Mouse (Mus musculus) layer of hippocampus, postnatal 36 days (tissue): ENCODE measurements around the gene Gm17555. TPM values are rescaled to one million over a fixed set of nuclear protein-coding genes. Genes with fewer than 3 reads are reported as not detected.
"Not testable (repeated sequence)": the region's sequence is repeated elsewhere in the genome, so short reads cannot be mapped to it uniquely, and the experiment has no call there.

ENCODE experiments used
- DNase-seq, 2 experiments: peaks; one replicate each; pipeline ENCODE4 v3.0.0; 2022
- total RNA-seq, 2 experiments: library from RNA; stranded (reverse); gene quantifications; 2 replicates each; pipeline ENCODE4 v1.2.3; 2021

Gm17555 gene
- not detected for total RNA-seq

GRCm38 (mm10) chr2:126214800-126215199, at the start of gene Gm17555:
Gene Gm17555 (plus strand): TSS chr2:126215100.
- not testable (repeated sequence) for DNase-seq

DNA sequence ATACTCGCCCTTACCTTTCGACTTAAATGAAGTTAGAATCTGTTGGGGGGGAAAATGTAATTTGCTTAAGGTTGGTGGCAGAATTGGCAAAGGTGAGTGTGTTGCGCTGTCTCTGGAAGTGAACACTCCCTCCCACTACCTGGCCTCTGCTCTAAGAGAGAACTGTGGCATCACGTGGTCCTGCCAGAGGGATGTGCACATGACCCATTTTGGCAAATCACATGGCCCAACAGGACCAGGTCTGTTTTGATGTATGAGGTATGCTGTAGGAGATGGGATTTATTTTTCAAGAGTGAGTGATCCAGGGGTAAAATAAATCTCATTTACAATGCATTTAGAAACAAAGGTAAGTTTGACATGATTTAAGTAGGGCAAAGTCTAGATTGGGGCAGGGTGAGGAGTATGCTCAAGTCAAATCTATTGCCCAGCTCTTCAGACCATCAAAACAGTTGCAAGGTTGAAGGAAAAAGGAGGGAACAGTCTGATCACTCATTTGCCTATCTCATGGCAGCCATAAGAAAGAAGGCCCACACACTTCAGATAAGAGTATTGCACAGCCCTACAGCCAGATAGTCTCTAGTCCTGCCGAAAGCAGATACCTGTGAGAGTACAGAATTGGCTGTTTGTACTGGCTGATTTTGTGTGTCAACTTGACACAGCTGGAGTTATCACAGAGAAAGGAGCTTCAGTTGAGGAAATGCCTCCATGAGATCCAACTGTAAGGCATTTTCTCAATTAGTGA, 49.5 kb upstream of the Gm17555 start:
- DNase-seq = no peak

GRCm38 (mm10) chr2:126166335-126166734, 48.6 kb upstream of the Gm17555 start:
- no peak for DNase-seq

DNA sequence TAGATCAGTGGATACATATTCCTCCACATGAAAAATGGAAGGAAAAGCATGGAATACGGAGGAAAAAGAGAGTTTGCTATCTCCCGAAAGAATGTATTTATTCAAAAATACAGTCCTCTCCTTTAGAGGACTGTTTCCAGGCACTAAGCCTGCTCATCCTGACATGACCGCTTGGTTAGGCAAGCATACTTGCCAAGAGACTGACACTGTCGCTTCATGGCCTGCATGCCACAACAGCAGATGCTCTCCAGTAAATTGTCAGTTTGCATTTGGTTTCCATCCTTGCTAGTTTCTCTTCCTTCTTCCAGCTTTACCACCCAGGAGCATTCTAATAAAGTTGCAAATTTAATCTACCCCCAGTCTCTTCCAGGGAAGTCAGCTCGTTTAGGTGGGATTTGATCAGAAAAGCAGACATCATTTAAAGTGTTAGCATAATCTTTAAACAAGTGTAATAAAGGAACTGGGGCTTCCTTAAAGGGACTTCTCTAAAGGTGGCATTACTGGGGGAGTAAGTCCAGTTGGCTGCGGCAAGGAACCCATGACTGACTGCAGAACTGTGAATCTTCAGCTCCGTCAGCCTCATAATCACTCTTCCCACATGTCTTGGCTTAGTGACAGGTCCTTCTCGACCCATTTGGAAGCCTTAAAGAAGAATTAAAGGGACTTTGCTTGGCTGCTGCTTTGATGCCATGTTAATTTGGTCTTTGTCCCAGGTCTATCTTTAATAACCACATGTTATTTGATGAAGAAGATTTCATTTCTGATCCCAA, 47.9 kb upstream of the Gm17555 start:
- DNase-seq = no peak

DNA sequence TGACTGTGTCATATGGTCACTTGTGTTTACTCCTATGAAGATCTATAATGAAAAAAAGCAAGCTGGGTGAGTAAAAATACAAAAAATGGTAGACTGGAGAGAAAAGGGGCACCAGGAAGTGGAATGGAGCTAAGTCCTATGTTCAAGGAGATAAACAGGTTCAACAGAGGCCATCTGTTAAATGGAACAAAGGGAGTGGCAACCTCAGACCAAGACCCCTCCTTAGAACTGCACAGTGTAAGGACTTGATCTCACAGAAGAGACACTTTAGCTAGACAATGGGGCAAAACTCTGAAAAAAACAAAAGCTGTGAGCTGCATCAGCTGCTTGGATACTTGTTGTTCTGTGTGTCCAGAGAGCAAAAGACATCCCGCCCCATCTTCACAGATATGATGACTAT, 43.5 kb upstream of the Gm17555 start:
- no peak for DNase-seq

DNA sequence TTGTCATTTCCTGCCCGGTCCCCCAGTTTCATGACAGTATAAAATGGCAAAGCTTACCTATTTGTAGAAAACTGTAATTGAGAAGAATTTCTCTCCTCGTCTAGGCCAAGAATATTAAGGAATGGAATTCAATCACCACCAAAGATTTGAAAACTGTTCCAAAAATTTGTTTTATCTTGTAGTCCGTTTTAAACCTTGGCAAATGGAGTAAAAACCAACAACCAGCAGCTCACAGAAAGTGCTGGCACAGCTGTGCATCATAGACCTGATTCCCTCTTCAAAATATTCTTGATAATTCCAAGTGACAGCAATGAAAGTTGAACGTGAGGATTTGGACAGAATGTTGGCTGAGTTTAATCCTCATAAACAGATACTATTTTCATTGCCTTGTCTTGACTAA, 23.6 kb upstream of the Gm17555 start:
- no peak for DNase-seq

- DNase-seq = no peak
Measured at GRCm38 (mm10) chr2:126192129-126192528, 22.8 kb upstream of the Gm17555 start.

DNA sequence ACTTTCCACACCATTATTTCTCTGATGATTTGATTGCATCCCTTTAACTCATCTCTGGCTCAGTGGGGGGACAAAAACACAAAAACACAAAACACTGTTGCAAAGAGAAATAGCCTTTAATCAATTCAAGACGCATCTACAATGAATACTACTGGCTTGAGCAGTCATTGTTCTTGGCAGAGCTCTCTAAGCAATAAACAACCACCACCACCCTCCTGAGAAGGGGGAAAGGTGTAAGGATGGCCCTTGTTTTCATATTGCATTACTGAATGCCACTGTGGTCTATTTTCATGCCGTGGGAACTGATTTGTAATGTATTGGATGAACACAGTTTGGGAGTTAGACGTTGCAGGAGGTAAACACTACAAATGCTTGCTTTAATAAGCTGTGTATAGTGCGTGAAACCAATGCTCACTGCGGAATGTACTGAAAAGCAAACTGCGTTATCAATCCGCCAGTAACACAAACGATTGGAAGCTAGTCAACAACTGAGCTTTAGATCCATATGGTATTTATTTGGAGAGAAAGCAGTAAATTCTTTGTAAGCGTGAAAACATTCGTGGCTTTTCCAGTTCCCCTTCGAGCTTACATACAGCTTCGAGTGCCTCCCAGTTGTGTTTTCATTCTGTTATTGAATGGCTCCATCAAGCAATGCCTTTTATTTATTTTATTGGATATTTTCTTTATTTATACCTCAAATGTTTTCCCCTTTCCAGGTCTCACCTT, 19.1 kb upstream of the Gm17555 start:
- DNase-seq = no peak

DNA sequence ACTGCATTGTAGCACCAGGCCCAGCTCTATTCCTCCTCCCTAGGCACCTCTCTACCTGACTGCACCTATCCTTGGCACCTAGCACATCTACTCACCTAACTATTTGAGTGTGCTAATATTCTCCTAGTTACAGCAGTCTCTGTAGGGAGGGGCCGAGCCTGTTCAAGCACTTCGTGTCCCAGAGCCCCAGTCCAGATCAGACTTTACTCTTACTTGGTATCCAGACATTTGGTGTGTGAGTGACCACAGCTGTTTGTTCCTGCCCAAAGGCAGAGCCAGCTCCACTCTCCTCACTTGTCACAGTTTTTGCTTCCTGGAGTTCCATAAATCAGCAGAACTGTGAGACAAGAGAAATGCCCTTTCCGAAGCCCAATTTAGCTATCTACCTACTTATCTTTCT, 15.9 kb upstream of the Gm17555 start:
- DNase-seq = no peak

GRCm38 (mm10) chr2:126211011-126211680, 3.8 kb upstream of the Gm17555 start:
- DNase-seq = no peak

- no peak for DNase-seq
Measured at GRCm38 (mm10) chr2:126227581-126227980, 12.7 kb downstream of the Gm17555 start.

GRCm38 (mm10) chr2:126231731-126232130, 16.8 kb downstream of the Gm17555 start:
- no peak for DNase-seq

- DNase-seq = no peak
Measured at GRCm38 (mm10) chr2:126236905-126237304, 22.0 kb downstream of the Gm17555 start.

- peak in 1 of 2 experiments; percentile 11 for DNase-seq
Measured at GRCm38 (mm10) chr2:126245446-126245845, 30.5 kb downstream of the Gm17555 start.

DNA sequence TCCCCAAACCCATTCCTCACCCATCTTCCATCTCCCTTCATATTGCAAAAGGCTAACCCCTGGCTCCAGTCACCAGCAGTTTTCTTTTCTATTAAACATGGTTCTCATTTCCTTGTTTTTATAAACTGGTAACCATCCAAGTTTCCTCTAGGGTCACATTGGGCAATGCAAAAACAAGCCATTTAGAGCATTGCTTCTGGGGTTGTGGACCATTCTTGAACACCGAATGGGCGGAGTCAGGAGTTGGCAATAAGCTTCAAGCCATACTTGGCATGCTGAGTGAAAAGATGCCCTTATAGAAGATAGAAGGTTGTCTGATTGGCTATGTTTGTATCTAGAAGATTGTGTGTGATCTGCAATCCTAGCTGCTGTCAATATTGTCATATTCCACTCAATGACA, 33.6 kb downstream of the Gm17555 start:
- DNase-seq = no peak

- DNase-seq = no peak
Measured at GRCm38 (mm10) chr2:126252211-126252610, 37.3 kb downstream of the Gm17555 start.

Other genes with a start within 250 kb of the Gm17555 start
- under 1 TPM; 0.40 to 0.78 TPM for gene Fgf7, start 180.4 kb upstream of the Gm17555 start, total RNA-seq
- not detected for gene Fam227b, start 63.1 kb upstream of the Gm17555 start, total RNA-seq
- 10 to 100 TPM; 15.5 to 16.8 TPM for gene Dtwd1, start 63.0 kb upstream of the Gm17555 start, total RNA-seq